Mouse (Mus musculus) hindbrain, embryonic 12.5 days (tissue): ENCODE results near the gene Rasl11a. TPM values are rescaled to one million over a fixed set of nuclear protein-coding genes. Genes with fewer than 3 reads are reported as not detected.

Experiments used
- polyA plus RNA-seq: library from polyadenylated mRNA; unstranded; fragments of >200 nt; fragmentation: Nextera tagmentation; extraction: Ambion mirVana; gene quantifications from 2 replicates; pipeline ENCODE4 v1.2.1, GENCODE M21; 2016

Rasl11a gene
- polyA plus RNA-seq, 1 experiment from 2014 or later: 13.4 TPM

Other genes with a start within 250 kb of the Rasl11a start
- 21.0 and 21.5 TPM in 2 replicates for gene Usp12, start 50.1 kb upstream of the Rasl11a start, polyA plus RNA-seq
- 362 and 406 TPM in 2 replicates for gene Rpl21, start 12.2 kb upstream of the Rasl11a start, polyA plus RNA-seq
- 89.1 and 97.1 TPM in 2 replicates for gene Gtf3a, start 103.6 kb downstream of the Rasl11a start, polyA plus RNA-seq
- 23.5 and 24.6 TPM in 2 replicates for gene Mtif3, start 118.7 kb downstream of the Rasl11a start, polyA plus RNA-seq
- 8.8 and 9.4 TPM in 2 replicates for gene Lnx2, start 231.5 kb downstream of the Rasl11a start, polyA plus RNA-seq
- 95.1 and 98.0 TPM in 2 replicates for gene Polr1d, start 232.0 kb downstream of the Rasl11a start, polyA plus RNA-seq